Mouse (Mus musculus): Measurements from ENCODE around the gene Epb41l5. TPM values are rescaled to one million over a fixed set of nuclear protein-coding genes. Genes with fewer than 3 reads are reported as not detected.

Epb41l5 gene
- polyA plus RNA-seq, 1 experiment from 2014 or later: 17.2 TPM

DNA sequence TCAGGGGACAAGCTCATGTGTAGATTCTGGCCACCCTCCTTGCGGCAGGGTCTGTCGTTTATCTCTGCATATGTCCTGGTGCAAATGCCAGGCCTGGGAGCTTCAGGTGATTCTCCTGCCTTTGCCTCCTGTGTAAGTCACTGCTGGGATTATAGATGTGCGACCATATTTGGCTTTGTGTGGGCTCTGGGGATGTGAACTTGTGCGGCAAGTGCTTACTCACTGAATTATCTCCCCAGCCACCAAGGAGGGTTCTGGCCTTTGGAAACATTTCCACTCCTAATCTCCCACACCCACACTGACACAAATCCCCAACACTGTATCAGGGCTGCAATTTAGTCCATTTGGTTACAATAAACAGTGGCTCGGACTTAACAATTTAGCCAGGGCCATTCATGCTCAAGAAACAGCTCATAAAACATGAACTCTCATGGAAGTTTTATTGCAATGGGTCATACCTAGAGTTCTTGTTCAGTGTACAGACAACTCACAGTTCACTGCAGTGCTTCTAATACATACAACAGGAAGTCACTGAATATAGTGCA lies 104.1 kb downstream of the Epb41l5 start:
- H3K4me1 ChIP-seq: peaks cover 19% of the 10 kb centered on the region
- WGBS (ENCODE audit: insufficient replicate concordance): 65% methylated on average over 5 of the region's 5 CpGs
- peaks cover 7% of the 10 kb centered on the region; the same call in 1 of the 2 replicates for H3K36me3 ChIP-seq
- no peak overlapping the region for H3K9ac ChIP-seq
- peak overlapping the region; percentile 10; the same call in 1 of the 2 replicates for H3K4me2 ChIP-seq
- no peaks in the 10 kb centered on the region for H3K9me3 ChIP-seq (replicated peaks)
- H3K27ac ChIP-seq: 0 out of 2 replicates have a peak overlapping the region, but pooled peaks have one; percentile 0
- ATAC-seq: no peak
- no peaks in the 10 kb centered on the region for H3K27me3 ChIP-seq (replicated peaks)
- no peak overlapping the region for H3K4me3 ChIP-seq

DNA sequence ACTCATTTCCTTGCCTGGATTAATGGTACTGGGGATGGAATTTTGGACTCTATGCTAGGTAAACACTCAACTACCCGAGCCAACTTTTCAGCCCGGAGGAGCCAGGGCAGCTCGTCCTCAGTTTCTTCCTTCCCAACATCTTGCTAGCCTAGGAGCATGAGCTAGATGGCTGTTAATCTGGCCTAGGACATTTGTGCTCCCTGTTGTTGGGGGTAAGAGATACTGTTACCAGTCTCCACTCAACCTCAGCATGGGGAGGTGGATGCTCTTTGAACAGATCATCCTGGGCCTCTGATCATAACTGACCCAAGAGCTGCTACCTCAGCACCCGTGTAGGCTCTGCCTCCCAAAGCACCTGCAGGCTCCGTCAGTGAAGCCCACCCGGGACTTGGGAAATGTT lies 105.5 kb downstream of the Epb41l5 start:
- Histone ChIP-seq H3K36me3 (peaks cover 7% of the 10 kb centered on the region; the same call in 1 of the 2 replicates), H3K4me3 (no peak overlapping the region), H3K9ac (no peak overlapping the region), H3K4me2 (no peak overlapping the region), H3K27ac (no peak overlapping the region), H3K9me3 (replicated peaks) (no peaks in the 10 kb centered on the region), H3K4me1 (peaks cover 19% of the 10 kb centered on the region), H3K27me3 (replicated peaks) (no peaks in the 10 kb centered on the region)
- 72% methylated on average over 6 of the region's 6 CpGs for WGBS (ENCODE audit: insufficient replicate concordance)
- ATAC-seq: no peak

DNA sequence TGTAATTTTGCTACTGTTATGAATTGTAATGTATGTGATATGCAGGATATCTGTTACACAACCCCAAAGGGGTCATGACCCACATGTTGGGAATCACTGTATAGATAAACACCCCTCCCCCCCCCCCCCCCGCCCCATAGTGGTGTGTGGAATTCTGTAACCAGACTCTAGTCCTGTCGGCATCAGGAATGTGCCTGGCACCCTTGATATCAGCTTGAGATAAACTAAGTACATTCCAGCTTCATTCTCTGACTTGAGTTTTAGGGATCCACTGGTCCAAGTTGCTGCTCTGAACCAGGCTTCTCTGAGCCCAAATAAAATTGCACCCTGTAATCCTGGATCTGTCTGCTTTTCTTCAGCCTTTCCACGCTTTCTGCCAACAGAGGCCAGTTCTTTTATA lies 107.2 kb downstream of the Epb41l5 start:
- H3K4me1 ChIP-seq: peaks cover 19% of the 10 kb centered on the region
- H3K27ac ChIP-seq: peak overlapping the region; percentile 62; the same call in 1 of the 2 replicates
- H3K4me2 ChIP-seq: no peak overlapping the region
- 52% methylated on average over 2 of the region's 3 CpGs for WGBS (ENCODE audit: insufficient replicate concordance)
- 0 out of 2 replicates have a peak, but pooled peaks cover under 1% of the 10 kb centered on the region for H3K36me3 ChIP-seq
- no peaks in the 10 kb centered on the region for H3K9me3 ChIP-seq (replicated peaks)
- ATAC-seq: no peak
- H3K4me3 ChIP-seq: no peak overlapping the region
- no peak overlapping the region for H3K9ac ChIP-seq
- no peaks in the 10 kb centered on the region for H3K27me3 ChIP-seq (replicated peaks)

DNA sequence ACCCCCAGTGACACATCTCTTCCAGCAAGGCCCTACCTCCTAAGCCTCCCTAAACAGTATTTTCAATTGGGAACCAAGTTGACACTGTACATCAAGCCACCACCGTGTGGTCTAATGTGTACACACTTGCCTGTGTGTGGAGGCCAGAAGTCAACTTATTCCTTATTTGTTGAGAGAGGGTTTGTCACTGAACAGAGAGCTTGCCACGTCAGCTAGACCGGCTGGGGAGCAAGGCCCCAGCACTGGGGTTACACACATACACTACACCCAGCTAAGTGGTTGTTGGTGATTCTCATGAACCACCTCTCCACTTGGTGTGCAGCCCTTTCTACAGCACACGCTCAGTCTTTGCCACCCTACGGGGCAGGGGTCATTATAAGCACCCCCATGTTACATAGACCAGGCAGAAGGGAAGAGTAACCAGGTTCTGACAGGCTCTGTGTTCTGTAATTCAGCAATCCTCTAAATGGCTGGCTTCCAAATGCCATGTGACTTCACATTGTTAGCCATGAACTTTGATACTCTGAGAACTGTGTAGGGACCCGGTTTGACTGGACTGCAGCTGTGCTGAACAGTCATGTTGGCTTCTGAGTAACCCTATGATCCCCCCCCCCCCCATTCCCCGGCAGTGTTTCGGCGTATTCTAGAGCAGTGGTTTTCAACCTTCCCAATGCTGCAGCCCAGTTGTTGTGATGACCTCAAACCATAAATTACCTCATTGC lies 107.8 kb downstream of the Epb41l5 start:
- ATAC-seq: peak; percentile 33
- H3K4me1 ChIP-seq: peaks cover 18% of the 10 kb centered on the region
- H3K27ac ChIP-seq: peak overlapping the region; percentile 62; the same call in 1 of the 2 replicates
- H3K4me2 ChIP-seq: no peak overlapping the region
- H3K9me3 ChIP-seq (replicated peaks): no peaks in the 10 kb centered on the region
- H3K4me3 ChIP-seq: no peak overlapping the region
- H3K27me3 ChIP-seq (replicated peaks): no peaks in the 10 kb centered on the region
- no peaks in the 10 kb centered on the region for H3K36me3 ChIP-seq
- WGBS (ENCODE audit: insufficient replicate concordance): 77% methylated on average over 9 of the region's 9 CpGs
- no peak overlapping the region for H3K9ac ChIP-seq

DNA sequence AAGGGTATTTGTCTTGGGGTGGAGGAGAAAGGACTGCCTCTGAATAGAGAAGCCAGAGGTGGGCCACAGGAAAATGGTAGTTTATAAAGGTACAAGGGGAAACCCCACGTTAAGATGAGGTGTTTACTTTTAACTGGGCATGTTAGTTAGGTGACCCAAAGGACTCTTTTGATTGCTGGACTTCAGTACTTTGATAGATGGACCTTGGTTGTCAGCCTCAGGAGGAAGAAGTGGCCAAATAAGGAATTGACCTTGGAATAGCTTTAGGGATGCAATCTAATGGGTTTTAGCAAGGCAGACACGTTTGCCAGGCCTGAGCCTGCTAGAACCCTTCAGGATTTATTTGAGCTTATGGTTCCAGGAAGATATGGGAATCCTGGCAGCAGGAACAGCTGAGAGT lies 109.5 kb downstream of the Epb41l5 start:
- Histone ChIP-seq H3K4me2 (no peak overlapping the region), H3K36me3 (no peaks in the 10 kb centered on the region)
- ATAC-seq: no peak

DNA sequence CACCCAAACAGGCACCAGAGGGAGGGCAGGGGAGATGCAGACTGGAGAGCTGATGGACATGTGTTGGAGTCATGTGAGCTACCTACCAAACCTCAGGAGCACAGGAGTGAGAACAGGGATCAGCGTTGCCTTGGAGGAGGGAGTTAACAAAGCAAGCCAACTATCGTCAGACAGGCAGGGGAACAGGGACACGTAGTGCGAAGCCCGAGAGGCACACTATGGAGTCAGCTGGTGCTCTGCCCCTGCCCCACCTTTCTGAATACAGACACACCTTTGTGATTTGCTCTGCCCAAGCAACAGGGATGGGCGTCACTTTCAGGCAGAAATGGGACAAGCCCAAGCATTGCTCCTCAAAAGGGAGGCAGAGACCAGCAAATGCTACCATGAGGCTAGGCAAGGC lies 111.1 kb downstream of the Epb41l5 start:
- no peaks in the 10 kb centered on the region for H3K9me3 ChIP-seq (replicated peaks)
- H3K4me1 ChIP-seq: no peaks in the 10 kb centered on the region
- no peak overlapping the region for H3K4me3 ChIP-seq
- H3K36me3 ChIP-seq: no peaks in the 10 kb centered on the region
- no peak overlapping the region for H3K27ac ChIP-seq
- H3K4me2 ChIP-seq: no peak overlapping the region
- no peak for ATAC-seq
- 73% methylated on average over 6 of the region's 6 CpGs for WGBS (ENCODE audit: insufficient replicate concordance)
- no peaks in the 10 kb centered on the region for H3K27me3 ChIP-seq (replicated peaks)
- no peak overlapping the region for H3K9ac ChIP-seq

More for the DNA sequence above, 109.5 kb downstream of the Epb41l5 start:
- no peaks in the 10 kb centered on the region for H3K9me3 ChIP-seq (replicated peaks)
- 50% methylated on average over 2 of the region's 2 CpGs for WGBS (ENCODE audit: insufficient replicate concordance)
- no peak overlapping the region for H3K27ac ChIP-seq
- no peak overlapping the region for H3K9ac ChIP-seq
- H3K27me3 ChIP-seq (replicated peaks): no peaks in the 10 kb centered on the region
- H3K4me1 ChIP-seq: peaks cover under 1% of the 10 kb centered on the region
- H3K4me3 ChIP-seq: no peak overlapping the region

DNA sequence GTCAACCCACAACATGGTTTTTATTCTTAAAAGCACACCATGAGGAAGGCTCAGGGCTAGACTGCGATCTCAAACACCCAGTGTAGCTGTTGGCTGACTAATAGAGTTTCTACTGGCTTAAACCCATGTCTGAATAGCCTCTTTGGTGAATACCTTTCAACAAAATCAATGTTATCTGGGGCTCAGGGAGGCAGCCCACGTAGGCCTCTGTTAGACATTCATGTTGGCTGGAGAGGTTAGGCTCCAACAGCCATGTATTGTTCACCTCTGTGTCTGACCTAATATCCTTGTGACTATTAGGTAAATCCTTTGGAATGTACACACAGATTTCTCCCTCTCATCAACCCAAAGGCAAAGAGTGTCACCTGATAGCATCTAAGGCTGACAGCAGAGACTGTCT lies 112.7 kb downstream of the Epb41l5 start:
- 67% methylated on average over 2 of the region's 2 CpGs for whole genome bisulfite sequencing (ENCODE audit: insufficient replicate concordance)
- Histone ChIP-seq H3K4me1 (no peaks in the 10 kb centered on the region), H3K4me2 (no peak overlapping the region), H3K4me3 (no peak overlapping the region), H3K36me3 (no peaks in the 10 kb centered on the region), H3K9ac (no peak overlapping the region), H3K27me3 (replicated peaks) (no peaks in the 10 kb centered on the region), H3K9me3 (replicated peaks) (no peaks in the 10 kb centered on the region), H3K27ac (no peak overlapping the region)
- ATAC-seq: no peak

DNA sequence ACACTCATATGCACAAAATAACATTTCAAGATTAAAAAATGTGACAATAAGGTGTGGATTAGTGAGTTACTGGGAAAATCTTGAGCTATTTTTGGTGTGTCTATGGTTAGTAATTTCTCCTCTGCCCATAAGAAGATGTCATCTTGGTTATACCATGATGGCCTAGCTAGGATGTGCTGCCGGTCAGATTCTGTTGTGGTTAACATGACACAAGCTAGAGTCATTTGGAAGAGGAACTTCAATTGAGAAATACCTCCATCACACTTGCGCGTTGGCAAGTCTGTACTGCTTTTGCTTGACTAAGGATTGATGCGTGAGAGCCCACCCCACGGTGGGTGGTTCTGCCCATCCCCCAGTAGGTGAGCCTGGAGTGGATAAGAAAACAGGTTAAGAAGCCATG lies 114.5 kb downstream of the Epb41l5 start:
- peaks cover 2% of the 10 kb centered on the region for H3K36me3 ChIP-seq

DNA sequence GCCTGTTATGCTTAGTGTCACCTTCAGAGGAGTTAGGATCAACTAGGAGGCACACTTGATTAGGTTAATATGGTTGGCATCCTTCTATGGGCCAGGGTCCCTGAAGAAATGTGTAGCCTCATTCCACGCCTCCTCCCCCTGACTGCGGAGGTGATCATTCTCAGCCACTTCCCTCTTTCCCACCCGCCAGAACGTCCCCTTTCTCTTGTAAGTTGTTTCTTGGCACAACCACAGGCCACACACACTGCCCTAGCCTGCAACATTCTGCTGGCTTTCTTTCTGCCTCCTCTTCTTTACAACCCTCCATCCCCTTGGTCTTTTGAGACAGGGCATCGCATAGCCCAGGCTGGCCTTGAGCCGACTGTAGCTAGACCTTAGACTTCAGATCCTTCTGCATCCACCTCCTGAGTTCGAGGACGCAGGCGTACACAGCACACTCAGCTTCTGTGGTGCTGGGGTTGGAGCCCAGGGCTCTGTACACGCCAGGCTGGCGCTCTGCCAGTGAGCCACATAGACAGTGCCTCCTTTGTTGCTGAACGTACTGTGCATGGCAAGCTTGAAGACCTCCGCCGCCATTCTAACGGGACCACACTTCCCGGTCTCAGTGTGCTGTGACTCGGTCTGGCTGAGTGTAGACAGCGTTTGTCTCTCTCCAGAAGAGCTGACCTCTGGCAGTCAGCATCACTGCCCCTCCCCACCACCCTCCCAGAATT lies 115.6 kb downstream of the Epb41l5 start:
- Histone ChIP-seq H3K4me1 (no peaks in the 10 kb centered on the region), H3K4me3 (no peak overlapping the region), H3K27me3 (replicated peaks) (no peaks in the 10 kb centered on the region), H3K36me3 (peaks cover 13% of the 10 kb centered on the region), H3K9me3 (replicated peaks) (0 out of 2 replicates have a peak, but pooled peaks cover 5% of the 10 kb centered on the region), H3K9ac (no peak overlapping the region), H3K27ac (no peak overlapping the region), H3K4me2 (no peak overlapping the region)
- ATAC-seq: 0 out of 2 replicates have a peak, but pooled peaks have one; percentile 8
- WGBS (ENCODE audit: insufficient replicate concordance): 72% methylated on average over 18 of the region's 18 CpGs

More for the DNA sequence above, 114.5 kb downstream of the Epb41l5 start:
- Histone ChIP-seq H3K27me3 (replicated peaks) (no peaks in the 10 kb centered on the region), H3K4me2 (no peak overlapping the region), H3K4me3 (no peak overlapping the region), H3K9me3 (replicated peaks) (no peaks in the 10 kb centered on the region), H3K27ac (no peak overlapping the region), H3K9ac (no peak overlapping the region), H3K4me1 (no peaks in the 10 kb centered on the region)
- 52% methylated on average over 5 of the region's 5 CpGs for WGBS (ENCODE audit: insufficient replicate concordance)
- ATAC-seq: no peak

DNA sequence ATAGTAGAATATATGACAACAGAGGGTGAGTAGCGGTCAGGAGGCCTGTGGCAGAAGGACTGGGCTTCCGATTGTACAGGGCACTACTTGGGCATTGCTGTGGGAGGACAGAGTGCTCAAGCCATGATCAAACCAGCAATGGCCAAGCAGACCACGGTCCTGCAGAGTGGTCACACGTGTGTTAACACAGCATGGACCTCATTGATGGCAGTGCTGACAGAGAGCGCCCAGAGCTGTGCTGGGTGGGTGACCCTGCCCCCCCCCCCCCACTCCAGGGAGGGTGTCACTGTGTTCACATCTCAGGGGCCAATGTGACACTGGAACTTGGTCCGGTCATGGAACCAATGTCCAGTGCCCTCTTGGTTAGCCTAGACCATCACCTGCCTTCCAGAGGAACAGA lies 116.6 kb downstream of the Epb41l5 start:
- WGBS (ENCODE audit: insufficient replicate concordance): 85% methylated on average over 6 of the region's 6 CpGs
- H3K4me2 ChIP-seq: no peak overlapping the region
- 0 out of 2 replicates have a peak, but pooled peaks have one; percentile 33 for ATAC-seq
- H3K4me1 ChIP-seq: peaks cover 5% of the 10 kb centered on the region
- H3K27me3 ChIP-seq (replicated peaks): no peaks in the 10 kb centered on the region
- H3K9me3 ChIP-seq (replicated peaks): 0 out of 2 replicates have a peak, but pooled peaks cover 5% of the 10 kb centered on the region
- H3K36me3 ChIP-seq: peaks cover 24% of the 10 kb centered on the region
- no peak overlapping the region for H3K9ac ChIP-seq
- no peak overlapping the region for H3K4me3 ChIP-seq
- no peak overlapping the region for H3K27ac ChIP-seq

DNA sequence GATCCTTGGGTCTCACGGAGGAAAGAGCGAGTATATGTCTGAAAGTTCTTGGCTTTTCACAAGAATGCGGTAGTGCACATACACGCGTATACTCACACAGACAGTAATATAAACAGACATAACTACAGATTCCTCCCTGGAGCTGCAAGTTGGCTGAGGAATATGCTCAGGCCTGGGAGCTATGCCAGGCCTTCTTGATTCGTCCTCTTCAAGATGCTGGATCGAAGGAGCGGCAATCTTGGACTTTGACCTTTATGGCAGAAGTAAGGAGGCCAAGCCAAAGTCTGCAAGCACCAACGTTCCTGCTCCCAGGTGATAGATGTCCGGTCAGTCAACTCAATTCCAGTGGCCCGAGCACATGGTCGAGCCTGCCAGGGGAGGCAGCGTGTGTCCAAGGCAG lies 117.9 kb downstream of the Epb41l5 start:
- 80% methylated on average over 13 of the region's 13 CpGs for WGBS (ENCODE audit: insufficient replicate concordance)
- Histone ChIP-seq H3K27me3 (replicated peaks) (no peaks in the 10 kb centered on the region), H3K9me3 (replicated peaks) (0 out of 2 replicates have a peak, but pooled peaks cover 5% of the 10 kb centered on the region), H3K4me3 (no peak overlapping the region), H3K9ac (no peak overlapping the region), H3K36me3 (peaks cover 30% of the 10 kb centered on the region), H3K4me1 (peaks cover 18% of the 10 kb centered on the region), H3K27ac (no peak overlapping the region), H3K4me2 (no peak overlapping the region)
- ATAC-seq: no peak
